Mouse (Mus musculus): ENCODE results near the gene Lpcat4. TPM values are rescaled to one million over a fixed set of nuclear protein-coding genes. Genes with fewer than 3 reads are reported as not detected.
A peak's percentile ranks its signal among the peaks of the same experiment; 100 is the strongest.

Gene Lpcat4
- polyA plus RNA-seq, 1 experiment: 74.6 TPM

GRCm38 (mm10) chr2:112241787-112242186 lies 2.5 kb downstream of the Lpcat4 start:
- Histone ChIP-seq H3K4me1 (ENCODE audit: control insufficient read depth, insufficient read depth, low read length) (peaks cover 6% of the 10 kb centered on the region), H3K27me3 (ENCODE audit: control insufficient read depth, insufficient read depth, low read length) (no peaks in the 10 kb centered on the region), H3K4me3 (ENCODE audit: control insufficient read depth, low read depth, low read length) (peak overlapping the region; percentile 93), H3K36me3 (ENCODE audit: control insufficient read depth, insufficient read depth, low read length) (no peaks in the 10 kb centered on the region; the same call in 1 of the 2 replicates), H3K27ac (ENCODE audit: control insufficient read depth, insufficient read depth, low read depth, low read length) (no peak overlapping the region)
- TF ChIP-seq POLR2A (IDR thresholded peaks at IDR 0.05; ENCODE audit: control insufficient read depth, low read depth, low read length): no peak; the same call in 1 of the 2 replicates
- no peak for TF ChIP-seq CTCF (IDR thresholded peaks at IDR 0.05; ENCODE audit: control insufficient read depth, insufficient read depth, insufficient replicate concordance, low read depth, low read length)

GRCm38 (mm10) chr2:112245307-112245706 lies 6.0 kb downstream of the Lpcat4 start:
- H3K4me3 ChIP-seq (ENCODE audit: control insufficient read depth, low read depth, low read length): no peak overlapping the region
- H3K27me3 ChIP-seq (ENCODE audit: control insufficient read depth, insufficient read depth, low read length): no peaks in the 10 kb centered on the region
- no peak for TF ChIP-seq CTCF (IDR thresholded peaks at IDR 0.05; ENCODE audit: control insufficient read depth, insufficient read depth, insufficient replicate concordance, low read depth, low read length)
- no peak for TF ChIP-seq POLR2A (IDR thresholded peaks at IDR 0.05; ENCODE audit: control insufficient read depth, low read depth, low read length)
- no peak overlapping the region for H3K27ac ChIP-seq (ENCODE audit: control insufficient read depth, insufficient read depth, low read depth, low read length)
- H3K36me3 ChIP-seq (ENCODE audit: control insufficient read depth, insufficient read depth, low read length): no peaks in the 10 kb centered on the region; the same call in 1 of the 2 replicates
- peaks cover 2% of the 10 kb centered on the region for H3K4me1 ChIP-seq (ENCODE audit: control insufficient read depth, insufficient read depth, low read length)

GRCm38 (mm10) chr2:112246193-112246592 lies 6.9 kb downstream of the Lpcat4 start:
- no peak overlapping the region for H3K27ac ChIP-seq (ENCODE audit: control insufficient read depth, insufficient read depth, low read depth, low read length)
- TF ChIP-seq CTCF (IDR thresholded peaks at IDR 0.05; ENCODE audit: control insufficient read depth, insufficient read depth, insufficient replicate concordance, low read depth, low read length): no peak
- no peak for TF ChIP-seq POLR2A (IDR thresholded peaks at IDR 0.05; ENCODE audit: control insufficient read depth, low read depth, low read length)
- no peaks in the 10 kb centered on the region; the same call in 1 of the 2 replicates for H3K36me3 ChIP-seq (ENCODE audit: control insufficient read depth, insufficient read depth, low read length)

DNA sequence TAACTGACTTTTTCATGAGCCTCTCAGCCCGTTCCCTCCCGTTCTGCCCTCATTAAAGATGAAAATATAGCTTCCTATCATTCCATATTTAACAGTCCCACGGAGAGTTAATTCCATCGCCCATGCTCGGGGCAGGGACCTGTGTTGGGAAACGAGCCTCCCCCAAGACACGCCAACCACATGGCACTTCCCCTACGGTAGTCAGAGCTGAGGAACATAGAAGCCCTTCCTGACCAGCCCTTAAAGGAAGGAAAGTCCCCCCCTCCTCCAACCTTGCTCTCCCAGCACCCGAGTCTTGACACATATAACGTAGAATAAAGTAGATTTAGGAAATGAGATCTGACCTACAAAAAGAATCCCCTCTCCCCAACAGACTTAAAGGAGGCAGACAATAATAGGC lies 8.1 kb downstream of the Lpcat4 start:
- no peaks in the 10 kb centered on the region for H3K27me3 ChIP-seq (ENCODE audit: control insufficient read depth, insufficient read depth, low read length)
- H3K36me3 ChIP-seq (ENCODE audit: control insufficient read depth, insufficient read depth, low read length): no peaks in the 10 kb centered on the region; the same call in 1 of the 2 replicates
- H3K4me1 ChIP-seq (ENCODE audit: control insufficient read depth, insufficient read depth, low read length): no peaks in the 10 kb centered on the region
- no peak overlapping the region for H3K4me3 ChIP-seq (ENCODE audit: control insufficient read depth, low read depth, low read length)
- TF ChIP-seq POLR2A (IDR thresholded peaks at IDR 0.05; ENCODE audit: control insufficient read depth, low read depth, low read length) (no peak), CTCF (IDR thresholded peaks at IDR 0.05; ENCODE audit: control insufficient read depth, insufficient read depth, insufficient replicate concordance, low read depth, low read length) (no peak)
- H3K27ac ChIP-seq (ENCODE audit: control insufficient read depth, insufficient read depth, low read depth, low read length): no peak overlapping the region

More at GRCm38 (mm10) chr2:112246193-112246592, 6.9 kb downstream of the Lpcat4 start:
- Histone ChIP-seq H3K4me3 (ENCODE audit: control insufficient read depth, low read depth, low read length) (no peak overlapping the region), H3K4me1 (ENCODE audit: control insufficient read depth, insufficient read depth, low read length) (no peaks in the 10 kb centered on the region), H3K27me3 (ENCODE audit: control insufficient read depth, insufficient read depth, low read length) (no peaks in the 10 kb centered on the region)

DNA sequence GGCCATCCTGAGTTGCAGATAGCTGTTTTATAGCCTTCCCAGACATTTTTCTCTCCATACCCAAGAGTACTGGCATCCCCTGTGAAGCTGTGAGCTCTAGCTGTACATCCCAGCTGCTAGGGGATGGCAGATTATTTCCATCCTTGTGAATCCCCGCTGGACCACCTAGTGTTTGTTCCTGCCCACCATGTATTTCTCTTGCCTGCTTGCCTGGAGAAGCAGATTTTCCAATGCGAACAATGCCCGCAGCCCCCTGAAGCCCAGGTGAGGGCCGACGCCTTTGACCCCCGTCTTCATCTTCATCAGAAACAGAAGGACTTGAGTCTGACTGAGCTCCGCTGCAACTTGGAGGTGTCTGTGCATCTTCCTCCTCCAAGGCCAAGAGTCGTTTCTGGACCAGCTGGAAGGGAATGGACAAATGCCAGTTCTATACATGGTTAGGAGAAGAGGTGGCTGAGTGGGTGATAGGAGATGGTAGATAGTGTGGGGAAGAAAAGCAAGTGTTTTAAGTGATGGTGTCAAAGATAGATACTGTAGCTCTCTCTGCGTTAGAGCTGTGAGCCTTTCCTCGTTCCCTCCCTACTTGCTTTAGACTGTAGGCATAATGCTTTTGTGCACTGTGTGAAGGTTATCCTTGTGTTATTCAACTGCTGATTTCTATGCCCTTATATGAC lies 10.6 kb downstream of the Lpcat4 start:
- no peaks in the 10 kb centered on the region for H3K27me3 ChIP-seq (ENCODE audit: control insufficient read depth, insufficient read depth, low read length)
- TF ChIP-seq POLR2A (IDR thresholded peaks at IDR 0.05; ENCODE audit: control insufficient read depth, low read depth, low read length): no peak
- no peak for TF ChIP-seq CTCF (IDR thresholded peaks at IDR 0.05; ENCODE audit: control insufficient read depth, insufficient read depth, insufficient replicate concordance, low read depth, low read length)

GRCm38 (mm10) chr2:112254675-112255515 lies 15.6 kb downstream of the Lpcat4 start:
- no peaks in the 10 kb centered on the region for H3K27me3 ChIP-seq (ENCODE audit: control insufficient read depth, insufficient read depth, low read length)
- TF ChIP-seq POLR2A (IDR thresholded peaks at IDR 0.05; ENCODE audit: control insufficient read depth, low read depth, low read length) (no peak), CTCF (IDR thresholded peaks at IDR 0.05; ENCODE audit: control insufficient read depth, insufficient read depth, insufficient replicate concordance, low read depth, low read length) (no peak)
- no peaks in the 10 kb centered on the region for H3K36me3 ChIP-seq (ENCODE audit: control insufficient read depth, insufficient read depth, low read length)

More for the DNA sequence above, 10.6 kb downstream of the Lpcat4 start:
- no peak overlapping the region for H3K4me3 ChIP-seq (ENCODE audit: control insufficient read depth, low read depth, low read length)
- no peak overlapping the region for H3K27ac ChIP-seq (ENCODE audit: control insufficient read depth, insufficient read depth, low read depth, low read length)
- H3K36me3 ChIP-seq (ENCODE audit: control insufficient read depth, insufficient read depth, low read length): no peaks in the 10 kb centered on the region; the same call in 1 of the 2 replicates
- no peaks in the 10 kb centered on the region for H3K4me1 ChIP-seq (ENCODE audit: control insufficient read depth, insufficient read depth, low read length)

More at GRCm38 (mm10) chr2:112254675-112255515, 15.6 kb downstream of the Lpcat4 start:
- no peak overlapping the region for H3K27ac ChIP-seq (ENCODE audit: control insufficient read depth, insufficient read depth, low read depth, low read length)
- H3K4me1 ChIP-seq (ENCODE audit: control insufficient read depth, insufficient read depth, low read length): peaks cover 11% of the 10 kb centered on the region
- no peak overlapping the region for H3K4me3 ChIP-seq (ENCODE audit: control insufficient read depth, low read depth, low read length)
